Mouse (Mus musculus): ENCODE results near the gene Card19. TPM values are rescaled to one million over a fixed set of nuclear protein-coding genes. Genes with fewer than 3 reads are reported as not detected.
A peak's percentile ranks its signal among the peaks of the same experiment; 100 is the strongest.

The Card19 gene
- polyA plus RNA-seq, 1 experiment from 2014 or later: 13.2 TPM

- Histone ChIP-seq H3K36me3 (no peaks in the 10 kb centered on the region), H3K27ac (no peak overlapping the region), H3K27me3 (peaks cover 10% of the 10 kb centered on the region; the same call in 1 of the 2 replicates), H3K4me1 (replicated peaks) (0 out of 2 replicates have a peak, but pooled peaks cover 5% of the 10 kb centered on the region), H3K4me2 (no peak overlapping the region), H3K4me3 (replicated peaks) (no peak overlapping the region), H3K9ac (no peak overlapping the region), H3K9me3 (replicated peaks) (no peaks in the 10 kb centered on the region)
- DNase-seq (no peak), ATAC-seq (ENCODE audit: low read depth) (no peak)
- WGBS (ENCODE audit: insufficient replicate concordance): 58% methylated on average over 3 of the region's 3 CpGs
These were observed 9.3 kb upstream of the Card19 start for GRCm38 (mm10) chr13:49225159-49225558.

GRCm38 (mm10) chr13:49224729-49225128 lies 8.9 kb upstream of the Card19 start:
- H3K27me3 ChIP-seq: peaks cover 10% of the 10 kb centered on the region; the same call in 1 of the 2 replicates
- ATAC-seq (ENCODE audit: low read depth) (no peak), DNase-seq (no peak)
- WGBS (ENCODE audit: insufficient replicate concordance): 44% methylated on average over 6 of the region's 6 CpGs
- H3K9me3 ChIP-seq (replicated peaks): no peaks in the 10 kb centered on the region
- no peak overlapping the region for H3K4me3 ChIP-seq (replicated peaks)
- no peaks in the 10 kb centered on the region for H3K36me3 ChIP-seq
- H3K27ac ChIP-seq: no peak overlapping the region
- 0 out of 2 replicates have a peak, but pooled peaks cover 5% of the 10 kb centered on the region for H3K4me1 ChIP-seq (replicated peaks)
- no peak overlapping the region for H3K9ac ChIP-seq
- no peak overlapping the region for H3K4me2 ChIP-seq

DNA sequence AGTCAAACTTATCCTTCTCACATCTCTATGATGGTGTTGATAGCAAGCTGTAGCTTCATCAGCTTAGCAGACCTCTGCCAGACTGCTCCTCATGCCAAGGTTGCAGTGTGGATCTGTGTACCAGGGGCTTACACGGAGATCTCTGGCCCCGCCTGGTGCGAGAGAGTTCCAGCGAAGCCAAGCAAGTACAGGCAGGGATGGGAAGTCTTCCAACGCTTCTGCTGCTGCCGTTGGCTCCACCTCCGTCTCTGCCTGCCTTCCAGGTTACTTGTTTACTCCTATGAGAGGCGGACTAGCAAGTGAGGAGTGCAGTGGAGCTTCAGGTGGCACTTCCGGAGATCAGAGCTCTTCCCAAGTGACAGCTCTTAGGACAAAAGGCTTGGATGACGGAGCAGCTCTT lies 8.5 kb upstream of the Card19 start:
- Histone ChIP-seq H3K4me3 (replicated peaks) (no peak overlapping the region), H3K4me1 (replicated peaks) (0 out of 2 replicates have a peak, but pooled peaks cover 5% of the 10 kb centered on the region), H3K9ac (no peak overlapping the region), H3K27ac (no peak overlapping the region), H3K9me3 (replicated peaks) (no peaks in the 10 kb centered on the region), H3K4me2 (no peak overlapping the region), H3K36me3 (no peaks in the 10 kb centered on the region), H3K27me3 (peaks cover 10% of the 10 kb centered on the region; the same call in 1 of the 2 replicates)
- no peak for DNase-seq
- WGBS (ENCODE audit: insufficient replicate concordance): 31% methylated on average over 10 of the region's 10 CpGs
- no peak for ATAC-seq (ENCODE audit: low read depth)

DNA sequence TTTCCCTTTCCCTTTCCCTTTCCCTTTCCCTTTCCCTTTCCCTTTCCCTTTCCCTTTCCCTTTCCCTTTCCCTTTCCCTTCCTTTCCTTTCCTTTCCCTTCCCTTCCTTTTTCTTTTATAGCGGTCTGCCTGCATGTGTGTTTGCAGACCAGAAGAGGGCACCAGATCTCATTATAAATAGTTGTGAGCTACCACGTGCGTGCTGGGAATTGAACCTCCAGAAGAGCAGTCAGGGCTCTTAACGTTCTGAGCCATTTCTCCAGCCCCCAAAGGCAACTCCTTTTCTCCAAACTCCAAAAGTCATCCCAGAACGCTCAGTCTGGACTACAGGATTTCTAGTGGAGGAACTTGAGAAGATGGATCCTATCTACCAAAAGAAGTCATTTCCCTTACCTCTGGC lies 5.1 kb upstream of the Card19 start:
- no peak overlapping the region for H3K9ac ChIP-seq
- peaks cover 18% of the 10 kb centered on the region for H3K4me1 ChIP-seq (replicated peaks)
- H3K36me3 ChIP-seq: no peaks in the 10 kb centered on the region
- H3K27ac ChIP-seq: no peak overlapping the region
- H3K4me3 ChIP-seq (replicated peaks): no peak overlapping the region
- H3K9me3 ChIP-seq (replicated peaks): no peaks in the 10 kb centered on the region
- WGBS (ENCODE audit: insufficient replicate concordance): 28% methylated on average over 5 of the region's 5 CpGs
- H3K27me3 ChIP-seq: peaks cover 20% of the 10 kb centered on the region; the same call in 1 of the 2 replicates
- no peak for ATAC-seq (ENCODE audit: low read depth)
- DNase-seq: no peak
- H3K4me2 ChIP-seq: no peak overlapping the region

DNA sequence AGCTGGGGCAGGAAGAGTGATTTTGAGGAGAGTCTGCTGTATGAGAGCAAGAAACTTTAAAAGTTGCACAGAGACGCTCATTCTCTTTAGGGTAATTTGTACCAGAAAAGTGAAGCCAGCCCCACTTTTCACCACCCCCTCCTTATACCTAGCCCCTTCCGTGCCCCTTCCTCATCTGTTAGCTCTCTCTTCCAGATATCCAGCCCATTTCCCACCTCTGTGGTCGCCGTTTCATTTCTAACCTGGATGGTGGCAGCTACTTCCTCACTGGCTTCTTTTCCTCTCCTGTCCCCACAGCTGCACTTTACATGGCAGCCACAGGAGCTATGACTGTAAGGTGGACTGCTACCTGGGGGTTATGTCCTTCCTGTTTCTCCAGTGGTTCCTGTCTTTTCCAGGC lies 3.5 kb upstream of the Card19 start:
- no peak overlapping the region for H3K27ac ChIP-seq
- H3K9ac ChIP-seq: no peak overlapping the region
- H3K9me3 ChIP-seq (replicated peaks): no peaks in the 10 kb centered on the region
- H3K4me2 ChIP-seq: no peak overlapping the region
- H3K4me3 ChIP-seq (replicated peaks): no peak overlapping the region
- no peaks in the 10 kb centered on the region for H3K36me3 ChIP-seq
- H3K4me1 ChIP-seq (replicated peaks): peaks cover 32% of the 10 kb centered on the region
- 58% methylated on average over 4 of the region's 4 CpGs for WGBS (ENCODE audit: insufficient replicate concordance)
- ATAC-seq (ENCODE audit: low read depth) (no peak), DNase-seq (no peak)
- H3K27me3 ChIP-seq: peaks cover 28% of the 10 kb centered on the region

DNA sequence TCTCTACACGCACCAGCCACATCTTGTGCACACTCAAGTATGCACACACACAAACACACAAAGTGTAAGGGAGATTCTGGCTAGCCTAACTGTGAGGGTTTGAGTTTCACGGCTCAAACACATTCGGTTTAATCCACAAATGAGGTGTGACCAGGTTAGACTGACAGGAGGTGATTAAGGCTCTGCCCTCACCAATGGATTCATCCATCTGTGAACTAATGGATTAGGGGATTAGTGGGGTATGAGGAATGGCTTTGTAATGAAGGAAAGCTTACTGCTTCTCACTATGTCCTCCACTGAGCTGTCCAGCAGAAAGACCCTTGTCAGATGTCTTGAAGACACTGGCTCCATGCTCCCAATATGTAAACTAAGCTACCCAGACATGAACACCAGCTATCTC lies 2.8 kb upstream of the Card19 start:
- no peak for ATAC-seq (ENCODE audit: low read depth)
- H3K27me3 ChIP-seq: peaks cover 24% of the 10 kb centered on the region
- WGBS (ENCODE audit: insufficient replicate concordance): 63% methylated on average over 3 of the region's 3 CpGs
- H3K4me1 ChIP-seq (replicated peaks): peaks cover 32% of the 10 kb centered on the region
- H3K9me3 ChIP-seq (replicated peaks): no peaks in the 10 kb centered on the region
- H3K9ac ChIP-seq: no peak overlapping the region
- no peaks in the 10 kb centered on the region for H3K36me3 ChIP-seq
- no peak overlapping the region for H3K27ac ChIP-seq
- DNase-seq: no peak
- H3K4me3 ChIP-seq (replicated peaks): no peak overlapping the region
- no peak overlapping the region for H3K4me2 ChIP-seq

DNA sequence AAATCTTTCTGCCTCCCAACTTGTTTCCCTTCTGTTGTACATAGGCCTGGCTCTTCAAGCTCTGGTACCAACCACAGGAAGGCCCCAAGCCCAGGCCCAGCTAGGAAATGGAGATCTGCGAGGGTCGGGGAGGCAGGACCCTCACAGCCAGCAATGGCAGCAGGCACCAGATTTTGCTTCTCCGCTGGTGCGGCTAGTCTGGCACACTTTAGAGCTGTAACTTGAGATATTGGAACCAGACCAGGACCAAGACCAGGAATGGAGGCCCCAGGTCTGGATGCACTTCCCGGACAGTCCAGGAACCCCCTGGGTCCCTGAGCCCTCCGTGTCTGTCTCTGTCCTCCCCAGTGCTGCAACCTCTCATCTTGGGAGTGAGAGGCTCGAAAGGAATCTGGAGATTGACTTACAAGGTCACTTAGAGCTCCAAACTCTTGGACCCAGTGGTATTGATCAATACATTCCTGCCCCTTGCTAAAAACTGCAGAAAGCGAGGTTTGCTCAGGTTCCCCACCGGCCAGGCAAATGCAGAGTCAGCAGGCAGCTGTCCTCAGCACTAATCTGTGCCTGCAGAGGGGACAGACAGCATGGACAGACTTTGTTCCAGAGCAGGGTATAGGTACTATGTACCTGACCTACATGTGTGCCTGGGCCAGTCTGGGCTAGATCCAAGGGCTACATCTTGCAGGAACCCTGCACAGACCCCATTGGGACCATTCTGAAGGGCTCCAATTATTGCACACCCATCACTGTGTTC lies 1.1 kb upstream of the Card19 start:
- Histone ChIP-seq H3K27me3 (peaks cover 24% of the 10 kb centered on the region), H3K4me1 (replicated peaks) (peaks cover 37% of the 10 kb centered on the region), H3K4me2 (peak overlapping the region; percentile 93), H3K27ac (no peak overlapping the region), H3K4me3 (replicated peaks) (no peak overlapping the region), H3K9me3 (replicated peaks) (no peaks in the 10 kb centered on the region), H3K9ac (peak overlapping the region; percentile 74; the same call in 1 of the 2 replicates), H3K36me3 (no peaks in the 10 kb centered on the region)
- WGBS (ENCODE audit: insufficient replicate concordance): 65% methylated on average over 9 of the region's 9 CpGs
- ATAC-seq (ENCODE audit: low read depth) (no peak), DNase-seq (no peak)

DNA sequence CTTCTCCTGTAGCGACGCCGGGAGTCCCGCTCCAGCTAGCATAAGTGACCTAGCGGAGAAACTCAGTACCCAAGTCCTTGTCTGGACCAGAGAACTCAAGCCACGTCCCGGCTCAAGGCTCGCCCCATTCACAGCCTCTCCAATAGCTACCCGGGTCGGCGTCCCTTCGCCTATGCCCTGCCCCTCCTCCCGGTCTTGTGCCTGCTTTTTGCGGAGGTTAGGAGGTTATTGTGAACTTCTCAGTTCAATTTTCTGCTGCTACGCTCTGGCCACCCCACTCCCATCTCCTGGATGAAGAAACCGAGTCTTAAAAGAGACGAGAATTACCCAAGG lies 349 bp upstream of the Card19 start:
- peaks cover 37% of the 10 kb centered on the region for H3K4me1 ChIP-seq (replicated peaks)
- peak overlapping the region; percentile 74 for H3K9ac ChIP-seq
- WGBS (ENCODE audit: insufficient replicate concordance): 1% methylated on average over 17 of the region's 17 CpGs
- peak; percentile 71 for ATAC-seq (ENCODE audit: low read depth)
- no peak for DNase-seq
- H3K36me3 ChIP-seq: no peaks in the 10 kb centered on the region
- peak overlapping the region; percentile 93 for H3K4me2 ChIP-seq
- no peaks in the 10 kb centered on the region for H3K9me3 ChIP-seq (replicated peaks)
- H3K27ac ChIP-seq: peak overlapping the region; percentile 26; the same call in 1 of the 2 replicates
- peaks cover 24% of the 10 kb centered on the region for H3K27me3 ChIP-seq
- peak overlapping the region; percentile 68 for H3K4me3 ChIP-seq (replicated peaks)

DNA sequence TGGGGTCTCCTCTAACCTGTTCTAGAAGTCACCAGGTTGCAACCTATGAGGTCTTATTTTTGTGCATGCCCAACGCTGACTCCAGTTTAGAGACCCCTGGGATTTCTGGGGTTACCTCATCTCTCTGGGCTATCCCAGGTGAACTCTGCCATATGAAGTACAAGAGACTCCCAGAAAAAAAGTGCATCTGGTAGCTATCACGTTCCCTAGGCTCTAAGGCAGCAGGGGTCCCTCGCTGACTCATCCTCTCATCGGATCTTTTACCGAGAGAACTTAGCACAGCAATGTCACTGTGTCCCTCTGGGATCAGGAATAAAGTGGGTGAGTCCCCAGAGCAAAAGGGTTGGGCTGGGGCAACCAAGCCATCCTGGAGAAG lies 721 bp downstream of the Card19 start:
- DNase-seq (no peak), ATAC-seq (ENCODE audit: low read depth) (0 out of 2 replicates have a peak, but pooled peaks have one; percentile 1)
- Histone ChIP-seq H3K4me3 (replicated peaks) (peak overlapping the region; percentile 68), H3K27me3 (peaks cover 24% of the 10 kb centered on the region), H3K9ac (peak overlapping the region; percentile 74), H3K4me2 (peak overlapping the region; percentile 93), H3K36me3 (no peaks in the 10 kb centered on the region), H3K9me3 (replicated peaks) (no peaks in the 10 kb centered on the region), H3K27ac (no peak overlapping the region), H3K4me1 (replicated peaks) (peaks cover 37% of the 10 kb centered on the region)
- 12% methylated on average over 5 of the region's 5 CpGs for WGBS (ENCODE audit: insufficient replicate concordance)

DNA sequence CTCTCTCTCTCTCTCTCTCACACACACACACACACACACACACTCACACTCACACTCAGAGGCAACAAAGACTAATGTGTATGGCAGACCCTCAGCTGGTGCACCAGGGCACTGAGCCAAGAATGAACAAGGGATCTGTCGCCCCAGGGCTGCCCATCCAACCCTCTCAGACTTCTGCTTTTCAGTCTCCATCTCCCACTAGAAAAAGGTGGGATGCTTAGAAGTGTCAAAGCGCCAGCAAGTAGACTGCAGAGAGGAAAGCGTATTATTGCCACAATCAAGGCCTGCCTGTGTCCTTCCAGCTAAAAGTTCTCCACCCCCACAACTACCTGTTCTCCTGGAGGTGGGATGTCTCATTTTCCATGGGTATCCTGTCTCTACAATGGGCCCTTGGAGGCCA lies 1.4 kb downstream of the Card19 start:
- no peak for ATAC-seq (ENCODE audit: low read depth)
- no peak overlapping the region for H3K4me3 ChIP-seq (replicated peaks)
- no peak overlapping the region for H3K4me2 ChIP-seq
- 59% methylated on average over 3 of the region's 3 CpGs for WGBS (ENCODE audit: insufficient replicate concordance)
- no peak for DNase-seq
- no peak overlapping the region for H3K9ac ChIP-seq
- H3K27me3 ChIP-seq: peaks cover 24% of the 10 kb centered on the region
- H3K9me3 ChIP-seq (replicated peaks): no peaks in the 10 kb centered on the region
- H3K36me3 ChIP-seq: no peaks in the 10 kb centered on the region
- H3K27ac ChIP-seq: no peak overlapping the region
- H3K4me1 ChIP-seq (replicated peaks): peaks cover 37% of the 10 kb centered on the region

GRCm38 (mm10) chr13:49213531-49213932 lies 2.3 kb downstream of the Card19 start:
- no peak for ATAC-seq (ENCODE audit: low read depth)
- H3K27me3 ChIP-seq: peaks cover 24% of the 10 kb centered on the region
- no peak for DNase-seq
- H3K36me3 ChIP-seq: no peaks in the 10 kb centered on the region
- H3K27ac ChIP-seq: no peak overlapping the region
- peaks cover 37% of the 10 kb centered on the region for H3K4me1 ChIP-seq (replicated peaks)
- no peak overlapping the region for H3K9ac ChIP-seq
- H3K9me3 ChIP-seq (replicated peaks): no peaks in the 10 kb centered on the region
- WGBS (ENCODE audit: insufficient replicate concordance): 37% methylated on average over 4 of the region's 4 CpGs
- no peak overlapping the region for H3K4me3 ChIP-seq (replicated peaks)
- H3K4me2 ChIP-seq: no peak overlapping the region

All from liver, embryonic 13.5 days (tissue).